Mouse (Mus musculus) liver, adult 10 weeks (tissue): Measurements from ENCODE around the gene Cops4. TPM values are rescaled to one million over a fixed set of nuclear protein-coding genes. Genes with fewer than 3 reads are reported as not detected.

Source experiments
- polyA plus RNA-seq: library from polyadenylated mRNA; stranded (reverse); fragments of 350-450 nt; fragmentation: Illumina TruSeq; extraction: RNeasy Lipid Tissue Mini Kit (QIAGEN cat#74804); gene quantifications from one replicate; pipeline ENCODE4 v1.2.3, GENCODE M21; 2014; ENCODE audit warnings: low read depth, low replicate concordance

The Cops4 gene
- 43.6 TPM for polyA plus RNA-seq

GRCm38 (mm10) chr5:100518049-100519026, at the start of gene Cops4:
Cops4 (plus strand) TSS chr5:100518309.

DNA sequence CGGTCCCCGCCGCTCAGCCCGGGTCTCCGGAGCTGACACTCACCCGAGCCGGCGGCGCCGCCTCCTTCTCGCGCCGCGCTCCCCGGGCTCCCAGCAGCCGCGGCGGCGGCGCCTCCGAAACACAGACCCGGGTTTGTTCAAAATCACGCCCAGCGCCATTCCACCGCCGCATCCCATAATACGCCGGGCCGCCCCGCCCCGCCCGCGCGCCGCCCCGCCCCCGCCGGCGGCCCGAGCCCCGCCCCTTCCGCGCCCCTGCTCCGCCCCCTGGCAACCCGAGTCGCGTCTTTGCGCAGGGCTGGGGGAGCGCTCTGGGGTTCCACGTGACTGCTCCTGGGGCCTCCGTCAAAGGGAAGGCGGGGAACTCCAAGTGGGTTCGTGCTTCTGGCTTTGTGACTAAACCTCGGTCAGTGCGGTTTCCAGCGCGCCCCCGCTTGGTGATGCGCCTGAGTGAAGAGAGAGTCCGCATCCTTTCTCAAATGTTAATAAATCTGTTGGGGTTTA, 17.6 kb upstream of the Cops4 start, which contains the start of gene Lin54:
Gene Lin54 (minus strand): TSS at position 182 of the 504 bp plus-strand sequence.

GRCm38 (mm10) chr5:100572069-100572468, 54.0 kb downstream of the Cops4 start, which contains the start of gene Plac8:
Plac8 (minus strand) TSS chr5:100572245.

Other genes with a start within 250 kb of the Cops4 start
- gene Sec31a, start 102.1 kb upstream of the Cops4 start, polyA plus RNA-seq = 123 TPM
- 9.9 TPM for gene Lin54, start 17.7 kb upstream of the Cops4 start, polyA plus RNA-seq
- gene Plac8, start 53.9 kb downstream of the Cops4 start, polyA plus RNA-seq = 10.2 TPM
- gene Coq2, start 156.8 kb downstream of the Cops4 start, polyA plus RNA-seq = 14.4 TPM
- 3.5 TPM for gene Hpse, start 201.4 kb downstream of the Cops4 start, polyA plus RNA-seq